Mouse (Mus musculus): ENCODE results near the gene Elac2.

Gene Elac2

GRCm38 (mm10) chr11:64978720-64979488 lies at the start of gene Elac2:
Elac2 (plus strand) TSS chr11:64979038.
- DNase-seq (ENCODE audit: low spot score): peak; percentile 97

- DNase-seq (ENCODE audit: low spot score): no peak
These were observed 49.7 kb upstream of the Elac2 start for GRCm38 (mm10) chr11:64929130-64929529.

GRCm38 (mm10) chr11:64931060-64931770 lies 47.6 kb upstream of the Elac2 start:
- no peak for DNase-seq (ENCODE audit: low spot score)

- no peak for DNase-seq (ENCODE audit: low spot score)
These were observed 41.6 kb upstream of the Elac2 start for GRCm38 (mm10) chr11:64937226-64937625.

DNA sequence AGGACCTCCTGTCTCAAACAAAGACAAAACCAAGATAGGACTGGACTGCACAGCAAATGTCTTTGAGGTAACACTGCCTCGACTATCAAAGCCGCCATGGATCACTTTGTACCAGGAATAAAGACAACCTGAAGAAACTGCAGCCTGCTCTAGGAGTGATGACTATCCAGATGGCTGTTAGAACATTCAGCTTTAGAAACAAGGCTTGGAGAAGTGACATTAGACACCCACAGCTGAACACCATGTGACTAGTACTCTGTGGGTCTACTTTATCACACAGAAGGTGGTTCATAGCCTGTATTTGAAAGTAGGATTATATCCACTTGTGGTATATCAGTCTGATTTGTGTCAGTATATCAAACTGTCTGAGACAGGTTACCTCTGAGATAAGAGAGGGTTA lies 37.6 kb upstream of the Elac2 start:
- no peak for DNase-seq (ENCODE audit: low spot score)

DNA sequence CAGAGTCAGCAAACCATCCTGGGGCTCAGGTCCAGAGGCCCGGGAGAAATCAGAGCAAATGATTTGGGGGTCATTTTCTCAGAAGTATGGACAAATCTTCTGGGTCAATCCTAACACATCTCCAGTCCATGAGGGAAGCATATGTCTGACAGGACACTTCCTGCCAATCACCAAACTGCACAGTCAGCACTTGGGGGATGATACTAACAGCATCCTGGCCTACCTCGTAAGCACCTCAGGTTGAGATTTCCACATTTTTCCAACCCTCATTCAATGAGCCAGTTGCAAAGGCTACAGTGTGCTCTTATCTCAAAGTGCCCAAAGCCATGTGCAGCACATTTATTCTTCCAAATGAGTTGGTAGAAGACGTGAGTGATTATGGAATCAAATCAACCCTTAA lies 29.1 kb upstream of the Elac2 start:
- DNase-seq (ENCODE audit: low spot score): no peak

- DNase-seq (ENCODE audit: low spot score): no peak
These were observed 21.7 kb upstream of the Elac2 start for GRCm38 (mm10) chr11:64956962-64957729.

GRCm38 (mm10) chr11:64962629-64963028 lies 16.2 kb upstream of the Elac2 start:
- DNase-seq (ENCODE audit: low spot score): no peak

GRCm38 (mm10) chr11:64968507-64968906 lies 10.3 kb upstream of the Elac2 start:
- peak; percentile 47 for DNase-seq (ENCODE audit: low spot score)

- DNase-seq (ENCODE audit: low spot score): no peak
These were observed 9.9 kb upstream of the Elac2 start for GRCm38 (mm10) chr11:64968939-64969342.

- DNase-seq (ENCODE audit: low spot score): no peak
These were observed 7.3 kb upstream of the Elac2 start for GRCm38 (mm10) chr11:64971471-64971988.

GRCm38 (mm10) chr11:64972418-64972817 lies 6.4 kb upstream of the Elac2 start:
- no peak for DNase-seq (ENCODE audit: low spot score)

DNA sequence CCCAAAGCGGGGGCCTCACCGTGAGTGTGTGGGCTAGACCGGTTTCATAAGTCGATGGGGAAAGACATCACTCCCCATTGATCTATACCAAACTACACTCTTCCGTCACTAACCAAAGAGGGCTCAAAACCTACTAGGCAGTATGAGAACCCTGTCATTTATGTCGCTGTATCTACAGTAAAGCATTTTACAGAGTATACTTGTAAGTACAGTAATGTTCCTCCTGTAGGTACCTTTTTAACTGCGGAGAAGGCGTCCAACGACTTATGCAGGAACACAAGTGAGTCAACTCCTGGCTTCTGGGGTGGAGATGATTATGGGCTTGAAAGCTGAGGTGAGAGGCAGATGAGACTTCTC lies 629 bp downstream of the Elac2 start:
- no peak for DNase-seq (ENCODE audit: low spot score)

DNA sequence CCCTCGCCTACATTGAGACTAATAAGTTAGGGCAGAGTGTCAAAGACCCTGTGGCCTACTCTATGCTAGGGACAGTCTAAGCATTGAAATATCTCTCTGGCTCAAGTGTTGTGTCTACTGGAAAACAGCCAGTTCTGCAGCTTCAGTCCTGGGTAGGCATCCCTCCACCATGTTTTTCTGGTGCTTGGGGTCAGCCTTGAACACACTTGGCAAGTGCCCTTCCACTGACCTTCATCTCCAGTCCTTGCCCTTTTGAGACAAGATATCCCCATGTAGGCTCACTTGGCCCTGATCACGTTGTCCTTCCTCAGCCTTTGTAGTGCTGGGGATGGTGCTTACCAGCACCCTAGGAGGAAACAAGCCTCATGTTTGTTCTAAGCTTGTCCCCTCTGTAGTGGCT lies 9.7 kb downstream of the Elac2 start:
- DNase-seq (ENCODE audit: low spot score): peak; percentile 19

- no peak for DNase-seq (ENCODE audit: low spot score)
These were observed 19.6 kb downstream of the Elac2 start for GRCm38 (mm10) chr11:64998439-64998838.

DNA sequence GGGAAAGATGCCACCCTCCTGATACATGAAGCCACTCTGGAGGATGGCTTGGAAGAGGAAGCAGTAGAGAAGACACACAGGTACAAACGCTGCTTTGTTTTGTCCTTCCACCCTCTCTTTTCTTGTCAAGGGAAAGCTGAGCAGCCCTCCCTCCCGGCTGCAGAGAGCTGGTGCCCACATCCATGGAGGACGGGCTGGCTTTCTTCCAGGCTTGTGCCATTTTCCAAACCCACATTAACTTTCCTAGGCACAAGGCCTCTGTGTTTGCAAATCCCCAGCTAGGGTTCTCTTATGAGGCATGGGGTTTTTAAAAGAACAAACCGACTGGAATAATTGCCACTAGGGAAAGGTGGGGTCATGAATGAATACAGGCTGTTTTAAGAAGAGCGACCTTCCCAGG lies 20.8 kb downstream of the Elac2 start:
- DNase-seq (ENCODE audit: low spot score): no peak

GRCm38 (mm10) chr11:65001729-65002128 lies 22.9 kb downstream of the Elac2 start:
- DNase-seq (ENCODE audit: low spot score): no peak

- no peak for DNase-seq (ENCODE audit: low spot score)
These were observed 24.8 kb downstream of the Elac2 start for GRCm38 (mm10) chr11:65003611-65004010.

GRCm38 (mm10) chr11:65004836-65005235 lies 26.0 kb downstream of the Elac2 start:
- DNase-seq (ENCODE audit: low spot score): no peak

- DNase-seq (ENCODE audit: low spot score): no peak
These were observed 27.2 kb downstream of the Elac2 start for GRCm38 (mm10) chr11:65006047-65006446.

- DNase-seq (ENCODE audit: low spot score): no peak
These were observed 35.1 kb downstream of the Elac2 start for GRCm38 (mm10) chr11:65013906-65014305.

DNA sequence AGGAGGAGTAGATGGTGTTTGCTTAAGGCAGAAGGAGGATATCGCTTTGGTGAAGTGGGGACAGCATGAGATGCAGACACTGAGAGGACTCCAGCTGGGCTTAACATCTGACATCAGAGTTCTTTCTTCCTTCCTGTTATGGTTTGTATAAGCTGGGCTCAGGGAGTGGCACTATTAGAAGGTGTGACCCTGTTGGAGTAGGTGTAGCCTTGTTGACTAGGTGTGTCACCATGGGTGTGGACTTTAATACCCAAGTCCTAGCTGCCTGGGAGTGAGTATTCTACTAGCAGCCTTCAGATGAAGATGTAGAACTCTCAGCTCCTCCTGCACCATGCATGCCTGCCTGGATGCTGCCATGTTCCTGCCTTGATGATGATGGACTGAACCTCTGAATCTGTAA lies 37.9 kb downstream of the Elac2 start:
- no peak for DNase-seq (ENCODE audit: low spot score)

DNA sequence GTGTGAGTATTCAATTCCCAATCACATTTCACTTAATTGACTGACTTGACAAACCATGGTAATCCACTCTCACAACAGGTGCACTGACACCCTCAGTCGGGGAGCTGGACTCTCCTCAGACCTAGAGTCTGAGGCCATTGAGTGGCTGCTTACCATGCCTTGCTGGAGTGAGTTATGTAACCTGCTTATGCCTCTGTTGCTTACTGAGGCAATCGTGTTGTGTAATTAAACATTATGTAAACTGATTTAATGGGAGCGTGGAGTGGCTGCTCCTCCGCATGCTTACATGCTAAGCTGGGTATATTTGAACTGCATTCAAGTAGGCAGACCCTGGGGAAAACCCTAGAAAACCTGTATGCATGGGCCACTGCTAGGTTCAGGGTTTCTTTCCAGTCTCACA lies 41.9 kb downstream of the Elac2 start:
- no peak for DNase-seq (ENCODE audit: low spot score)
